Mouse (Mus musculus) small intestine, adult 2 months (tissue): ENCODE measurements around the gene Pomgnt2.

Experiments used
- CTCF ChIP-seq: fragments of 200-500 bp; IDR thresholded peaks from 2 replicates; pipeline ENCODE4 v1.5.1; 2012; ENCODE audit warnings: low read depth, mild to moderate bottlenecking, control low read depth, inconsistent platforms, low read length, moderate library complexity, mixed read lengths; ENCODE audit not compliant: insufficient replicate concordance, insufficient read length; ENCODE audit errors: extremely low read depth
- POLR2A ChIP-seq: fragments of 200-500 bp; IDR thresholded peaks from 2 replicates; pipeline ENCODE4 v1.6.1; 2012; ENCODE audit warnings: low read depth, mild to moderate bottlenecking, control low read depth, inconsistent platforms, low read length, moderate library complexity

- TF ChIP-seq CTCF (no peak), POLR2A (no peak)
These were observed 14.2 kb downstream of the Pomgnt2 start for GRCm38 (mm10) chr9:121982665-121983064.
